Mouse (Mus musculus) megakaryocyte, embryonic 14.5 days (primary cell): ENCODE data around the gene Ccdc175. TPM values are rescaled to one million over a fixed set of nuclear protein-coding genes. Genes with fewer than 3 reads are reported as not detected.

Experiments used
- H3K27me3 ChIP-seq: replicated peaks from 2 replicates; pipeline ENCODE3; 2012; ENCODE audit warnings: inconsistent platforms
- H3K36me3 ChIP-seq: replicated peaks from 2 replicates; pipeline ENCODE3; 2012; ENCODE audit warnings: low read length, inconsistent platforms, mixed read lengths
- H3K4me1 ChIP-seq: 2 replicates; pipeline ENCODE4 v1.6.1; 2012; ENCODE audit warnings: inconsistent platforms
- H3K4me3 ChIP-seq: replicated peaks from 2 replicates; pipeline ENCODE3; 2012; ENCODE audit warnings: moderate library complexity, mild to moderate bottlenecking, inconsistent platforms
- H3K9me3 ChIP-seq: 2 replicates; pipeline ENCODE4 v1.6.1; 2012; ENCODE audit warnings: inconsistent platforms
- FLI1 ChIP-seq: IDR thresholded peaks from 2 replicates; pipeline ENCODE4 v1.6.1; 2012; ENCODE audit warnings: low read length, inconsistent platforms, mixed read lengths
- GATA1 ChIP-seq: IDR thresholded peaks from 3 replicates; pipeline ENCODE4 v1.6.1; 2012; ENCODE audit warnings: mixed read lengths, low read length, inconsistent platforms, borderline replicate concordance
- polyA plus RNA-seq: library from polyadenylated mRNA; stranded (reverse); fragments of >175 nt; gene quantifications from 2 replicates; pipeline ENCODE4 v1.2.3, GENCODE M21; 2012; ENCODE audit warnings: low replicate concordance; ENCODE audit not compliant: insufficient read depth

Gene Ccdc175
- polyA plus RNA-seq, 1 experiment = not detected

- Histone ChIP-seq H3K4me3 (no peak overlapping the region), H3K27me3 (peaks cover 22% of the 10 kb centered on the region), H3K36me3 (no peaks in the 10 kb centered on the region), H3K9me3 (no peaks in the 10 kb centered on the region), H3K4me1 (peaks cover 33% of the 10 kb centered on the region)
- TF ChIP-seq FLI1 (no peak), GATA1 (no peak)
Measured at GRCm38 (mm10) chr12:72083265-72083664, 101.6 kb downstream of the Ccdc175 start.

GRCm38 (mm10) chr12:72082370-72082769, 102.5 kb downstream of the Ccdc175 start:
- H3K4me3 ChIP-seq = no peak overlapping the region
- no peaks in the 10 kb centered on the region for H3K9me3 ChIP-seq
- peaks cover 24% of the 10 kb centered on the region for H3K4me1 ChIP-seq
- no peaks in the 10 kb centered on the region for H3K36me3 ChIP-seq
- peaks cover 22% of the 10 kb centered on the region for H3K27me3 ChIP-seq
- TF ChIP-seq FLI1 (no peak), GATA1 (no peak)

- H3K36me3 ChIP-seq = no peaks in the 10 kb centered on the region
- no peaks in the 10 kb centered on the region for H3K9me3 ChIP-seq
- peaks cover 22% of the 10 kb centered on the region for H3K4me1 ChIP-seq
- H3K4me3 ChIP-seq = no peak overlapping the region
- H3K27me3 ChIP-seq = peaks cover 23% of the 10 kb centered on the region
- no peak for TF ChIP-seq GATA1
- TF ChIP-seq FLI1 = no peak
Measured at GRCm38 (mm10) chr12:72081961-72082360, 102.9 kb downstream of the Ccdc175 start.

GRCm38 (mm10) chr12:72078248-72078647, 106.6 kb downstream of the Ccdc175 start:
- H3K27me3 ChIP-seq = peaks cover 21% of the 10 kb centered on the region

GRCm38 (mm10) chr12:72070327-72071269, 114.2 kb downstream of the Ccdc175 start, which contains the start of gene Gpr135:
Gene Gpr135 (minus strand): TSS chr12:72071125.
- Histone ChIP-seq H3K4me3 (peak within 1 kb of the TSS; percentile 94), H3K4me1 (peaks cover 20% of the 10 kb centered on the region), H3K36me3 (no peaks in the 10 kb centered on the region), H3K27me3 (peaks cover 65% of the 10 kb centered on the region), H3K9me3 (peaks cover 23% of the 10 kb centered on the region)
- TF ChIP-seq GATA1 = no peak
- no peak for TF ChIP-seq FLI1

More at GRCm38 (mm10) chr12:72078248-72078647, 106.6 kb downstream of the Ccdc175 start:
- TF ChIP-seq GATA1 (no peak), FLI1 (no peak)
- Histone ChIP-seq H3K4me1 (peaks cover 5% of the 10 kb centered on the region), H3K4me3 (no peak overlapping the region), H3K36me3 (no peaks in the 10 kb centered on the region), H3K9me3 (peaks cover 16% of the 10 kb centered on the region)

GRCm38 (mm10) chr12:72069626-72070326, 115.1 kb downstream of the Ccdc175 start:
- Histone ChIP-seq H3K4me1 (peaks cover 20% of the 10 kb centered on the region), H3K36me3 (no peaks in the 10 kb centered on the region), H3K4me3 (peak overlapping the region; percentile 94), H3K27me3 (peaks cover 67% of the 10 kb centered on the region), H3K9me3 (peaks cover 25% of the 10 kb centered on the region)
- TF ChIP-seq GATA1 (no peak), FLI1 (no peak)

- no peak for TF ChIP-seq FLI1
- no peak for TF ChIP-seq GATA1
- H3K4me3 ChIP-seq = no peak overlapping the region
- H3K9me3 ChIP-seq = peaks cover 7% of the 10 kb centered on the region
- no peaks in the 10 kb centered on the region for H3K36me3 ChIP-seq
- peaks cover 16% of the 10 kb centered on the region for H3K27me3 ChIP-seq
- no peaks in the 10 kb centered on the region for H3K4me1 ChIP-seq
Measured at GRCm38 (mm10) chr12:72057780-72058179, 127.0 kb downstream of the Ccdc175 start.

- peaks cover 26% of the 10 kb centered on the region for H3K9me3 ChIP-seq
- no peaks in the 10 kb centered on the region for H3K36me3 ChIP-seq
- TF ChIP-seq GATA1 (no peak), FLI1 (no peak)
- peaks cover 8% of the 10 kb centered on the region for H3K27me3 ChIP-seq
- no peak overlapping the region for H3K4me3 ChIP-seq
- no peaks in the 10 kb centered on the region for H3K4me1 ChIP-seq
Measured at GRCm38 (mm10) chr12:72053851-72054250, 131.0 kb downstream of the Ccdc175 start.

- TF ChIP-seq FLI1 (no peak), GATA1 (no peak)
- no peak overlapping the region for H3K4me3 ChIP-seq
- H3K4me1 ChIP-seq = no peaks in the 10 kb centered on the region
- H3K36me3 ChIP-seq = no peaks in the 10 kb centered on the region
- peaks cover 8% of the 10 kb centered on the region for H3K27me3 ChIP-seq
- peaks cover 26% of the 10 kb centered on the region for H3K9me3 ChIP-seq
Measured at GRCm38 (mm10) chr12:72053303-72053702, 131.5 kb downstream of the Ccdc175 start.
